Mouse (Mus musculus) CH12F3 (cell line): ENCODE results near the gene Tcea2.

Source experiments
- in situ Hi-C: fragments of 300-500 bp; cut with MboI; formaldehyde crosslinking; loops from 2 replicates; pipeline ENCODE4 v1.14.3; 2020; ENCODE audit warnings: low sequenced_read_pairs

Gene Tcea2

DNA sequence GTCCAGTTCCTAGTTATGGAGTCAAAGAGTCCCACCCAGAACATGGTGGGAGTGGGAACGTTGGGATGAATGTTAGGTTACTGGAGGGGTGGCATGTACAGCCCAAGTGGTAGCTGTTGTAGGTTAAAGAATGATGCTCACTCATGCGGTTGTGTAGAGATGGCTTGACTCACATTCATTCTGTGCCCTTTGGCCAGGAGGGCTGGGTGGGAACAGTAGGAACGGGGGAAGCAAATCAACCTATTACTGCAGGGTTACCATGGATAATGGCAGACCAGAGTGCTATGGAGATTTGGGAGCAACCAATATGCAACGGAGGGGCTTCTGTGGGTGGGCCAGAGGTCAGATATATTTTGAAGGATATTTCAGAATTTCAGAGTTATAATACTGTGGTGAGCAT, 5.2 kb upstream of the Tcea2 start:
- in situ Hi-C loops = no loop called here

DNA sequence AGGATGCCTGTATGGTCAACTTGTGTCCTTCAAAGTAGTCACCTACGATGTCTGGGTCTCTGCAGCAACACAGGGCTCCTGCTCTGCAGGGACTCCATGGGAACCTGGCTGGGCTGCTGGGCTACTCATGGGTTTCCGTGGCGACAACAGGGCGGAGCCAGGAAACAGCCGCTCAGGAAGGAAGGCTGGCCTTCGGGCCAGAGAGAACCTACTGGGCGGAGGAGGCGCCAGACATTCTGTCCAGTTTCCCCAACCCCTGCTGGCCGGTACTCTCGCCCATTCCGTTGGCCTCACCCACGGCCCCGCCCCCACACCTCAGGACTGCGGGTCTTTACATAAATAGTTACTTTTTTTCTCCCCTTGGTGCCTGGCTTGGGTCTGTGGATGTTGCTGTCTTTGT, 4.7 kb upstream of the Tcea2 start:
- in situ Hi-C loops = no loop called here

DNA sequence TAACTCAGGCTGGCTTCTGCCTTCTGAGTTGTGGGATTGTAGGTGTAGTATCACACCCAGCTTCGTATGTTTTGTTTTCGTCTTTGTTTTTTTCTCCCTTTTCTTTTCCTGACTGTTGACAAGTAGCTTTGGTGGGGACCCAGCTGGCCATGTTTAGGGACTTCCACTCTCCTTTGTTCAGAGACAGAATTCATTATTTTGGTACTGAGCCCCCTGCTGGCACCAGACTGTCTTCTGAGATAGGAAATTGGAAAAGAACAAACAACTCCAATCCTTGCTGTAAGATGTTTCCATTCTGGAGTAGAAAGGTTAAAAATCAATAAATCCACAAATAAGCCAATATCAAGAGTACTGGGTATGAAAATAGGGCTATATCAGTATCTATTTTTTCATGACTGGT, 3.7 kb upstream of the Tcea2 start:
- in situ Hi-C loops = no loop called here

DNA sequence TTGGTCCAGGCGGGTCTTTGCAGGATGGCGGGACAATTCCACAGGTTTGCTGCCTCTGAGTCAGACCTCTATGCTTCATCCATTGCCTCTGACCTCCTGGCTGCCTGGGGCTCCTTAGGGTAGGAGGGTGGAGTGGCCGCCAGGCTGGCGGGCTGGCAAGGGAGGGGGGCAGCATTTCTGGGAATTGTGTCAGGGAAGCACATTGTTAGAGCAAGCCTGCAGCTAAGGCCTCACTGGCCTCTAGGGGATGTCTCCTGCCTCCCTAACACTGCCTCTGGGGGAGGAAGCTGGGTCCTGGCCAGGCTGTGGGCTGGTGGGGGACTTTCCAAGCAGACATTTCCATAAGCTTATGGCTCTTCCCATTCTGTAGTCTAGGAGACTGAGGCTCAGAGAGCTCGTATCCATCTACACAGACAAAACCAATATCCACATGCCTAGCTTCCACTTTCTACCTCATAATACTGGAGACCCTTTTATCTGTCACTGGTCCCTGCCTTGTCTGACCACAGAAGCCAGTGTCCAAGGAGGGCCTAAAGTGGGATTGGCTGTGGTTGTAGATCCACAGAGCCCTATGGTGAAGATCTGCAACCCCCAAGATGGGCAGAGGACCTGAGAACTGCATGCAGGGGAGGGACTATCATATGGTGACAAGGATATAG, 2.9 kb upstream of the Tcea2 start:
- in situ Hi-C loops = no loop called here

DNA sequence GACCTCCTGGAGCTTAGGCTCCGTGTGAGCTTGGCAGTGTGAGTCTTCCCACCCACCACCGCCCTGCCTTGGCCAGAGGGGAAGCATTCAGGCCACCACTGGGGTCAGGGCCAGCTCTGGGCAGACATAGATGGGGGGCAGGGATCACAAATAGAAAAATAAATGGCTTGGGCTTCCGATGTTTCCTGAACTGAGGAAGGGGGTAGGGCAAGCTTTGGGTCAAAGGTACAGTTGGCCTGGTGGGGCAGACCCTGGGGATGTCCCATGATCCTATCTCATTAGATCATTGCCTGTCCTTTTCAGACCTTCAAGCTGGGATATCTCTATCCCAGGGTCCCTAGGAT, 2.4 kb upstream of the Tcea2 start:
- in situ Hi-C loops = no loop called here

DNA sequence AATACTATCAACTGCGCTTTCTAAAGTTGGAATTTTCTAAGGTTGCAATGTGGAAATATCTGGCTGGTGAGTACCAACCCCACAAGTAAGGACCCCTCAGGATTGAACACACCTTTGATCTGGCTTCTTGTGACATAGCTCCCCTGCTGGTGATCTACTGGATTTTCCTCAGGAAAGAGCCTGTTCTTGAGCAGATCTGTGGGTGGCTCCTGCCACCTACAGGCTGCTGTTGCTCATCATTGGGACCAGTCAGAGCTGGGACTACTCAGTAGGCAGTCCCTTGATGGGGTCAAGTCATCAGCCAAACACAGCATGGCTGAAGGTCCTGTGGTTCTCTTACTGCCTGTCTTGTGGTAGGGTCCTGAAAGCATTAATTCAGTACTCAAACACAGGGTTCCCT, 1.3 kb upstream of the Tcea2 start:
- in situ Hi-C loops = no loop called here

DNA sequence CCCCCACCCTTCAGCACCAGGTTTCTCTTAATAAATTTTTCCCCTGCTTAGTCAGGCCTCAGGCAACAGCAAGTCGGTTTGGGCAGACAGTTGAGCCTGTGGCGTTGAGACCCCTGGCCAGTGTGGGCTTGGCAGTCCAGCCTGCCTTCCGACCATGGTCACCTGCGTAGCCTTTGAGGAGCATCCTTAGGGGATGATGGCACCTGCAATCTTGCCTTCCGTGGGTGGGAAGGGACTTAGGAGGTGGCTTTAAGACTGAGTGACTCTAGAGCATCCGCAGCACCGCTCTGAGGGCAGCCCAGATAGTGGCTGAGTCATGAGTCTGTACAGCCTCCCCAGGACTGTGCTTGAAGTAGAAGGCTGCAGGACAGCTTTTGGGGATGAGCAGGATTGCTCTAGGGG, 607 bp downstream of the Tcea2 start:
- in situ Hi-C loops = no loop called here

DNA sequence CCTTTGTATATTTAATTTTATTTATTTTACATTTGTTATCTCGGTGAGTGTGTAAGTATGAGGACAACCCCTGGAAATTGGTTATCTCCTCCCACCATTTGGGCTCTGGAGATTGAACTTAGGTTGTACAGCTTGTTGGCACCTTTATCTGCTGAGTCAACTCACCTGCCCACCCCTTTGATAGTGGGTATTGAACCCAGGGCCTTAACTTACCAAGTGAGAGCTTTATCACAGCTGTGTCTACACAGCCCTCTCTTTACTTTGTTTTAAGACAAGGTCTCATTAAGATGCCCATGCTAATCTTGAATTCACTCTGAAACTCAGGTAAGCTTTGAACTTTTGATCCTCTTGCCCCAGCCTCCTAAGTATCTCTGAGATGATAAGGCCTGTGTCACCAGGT, 1.9 kb downstream of the Tcea2 start:
- in situ Hi-C loops = no loop called here

DNA sequence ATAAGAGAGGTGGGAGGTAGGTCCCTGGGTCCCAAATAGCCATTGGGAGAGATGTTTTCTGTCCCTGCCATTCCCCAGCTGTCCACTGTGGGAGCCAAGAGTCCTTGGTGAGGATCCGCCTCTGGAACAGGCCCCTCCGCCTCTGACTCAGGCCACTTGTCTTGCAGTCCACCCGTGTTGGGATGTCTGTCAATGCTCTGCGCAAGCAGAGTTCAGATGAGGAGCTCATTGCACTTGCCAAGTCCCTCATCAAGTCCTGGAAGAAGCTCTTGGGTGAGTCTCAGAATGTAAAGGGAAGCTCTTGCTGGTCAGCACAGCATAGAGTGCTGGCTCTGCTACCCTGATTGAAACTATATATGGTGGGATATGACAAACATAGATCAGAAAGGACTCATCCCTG, 3.3 kb downstream of the Tcea2 start:
- in situ Hi-C loops = no loop called here

DNA sequence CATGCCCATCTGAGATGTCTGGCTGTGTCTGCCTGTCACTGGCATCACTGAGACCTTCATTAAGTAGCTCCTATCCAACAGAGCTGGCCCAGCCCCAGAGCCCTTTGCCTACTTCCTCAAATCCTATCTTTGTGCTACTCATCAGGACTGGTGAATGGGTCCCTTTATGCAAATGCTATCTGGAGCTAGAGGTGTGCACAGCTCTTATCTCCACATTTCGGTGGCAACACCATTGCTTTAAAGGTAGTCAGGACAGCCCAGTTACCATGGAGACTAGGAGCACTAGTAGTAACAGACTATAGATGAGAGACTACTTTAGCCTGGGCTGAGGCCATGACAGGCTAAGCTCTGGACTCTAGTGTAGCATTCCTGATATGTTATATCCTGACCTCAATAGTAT, 4.6 kb downstream of the Tcea2 start:
- in situ Hi-C loops = no loop called here

DNA sequence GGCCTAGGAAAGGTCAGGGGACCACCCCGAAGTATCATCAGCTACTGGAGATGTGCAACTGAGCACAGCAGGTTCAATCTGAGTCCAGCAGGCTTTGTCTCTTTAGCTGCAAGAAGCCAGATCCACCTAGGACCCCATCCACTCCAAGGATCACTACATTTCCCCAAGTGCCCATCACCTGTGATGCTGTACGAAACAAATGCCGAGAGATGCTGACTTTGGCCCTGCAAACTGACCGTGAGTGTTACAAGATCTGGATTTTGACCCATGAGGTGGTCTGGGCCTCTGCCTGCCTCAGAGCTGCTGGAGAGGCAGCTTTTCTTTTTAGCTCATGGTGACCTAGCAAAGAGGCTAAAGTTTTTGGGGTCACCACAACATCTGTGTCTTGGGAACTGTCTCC, 5.6 kb downstream of the Tcea2 start:
- in situ Hi-C loops = no loop called here

DNA sequence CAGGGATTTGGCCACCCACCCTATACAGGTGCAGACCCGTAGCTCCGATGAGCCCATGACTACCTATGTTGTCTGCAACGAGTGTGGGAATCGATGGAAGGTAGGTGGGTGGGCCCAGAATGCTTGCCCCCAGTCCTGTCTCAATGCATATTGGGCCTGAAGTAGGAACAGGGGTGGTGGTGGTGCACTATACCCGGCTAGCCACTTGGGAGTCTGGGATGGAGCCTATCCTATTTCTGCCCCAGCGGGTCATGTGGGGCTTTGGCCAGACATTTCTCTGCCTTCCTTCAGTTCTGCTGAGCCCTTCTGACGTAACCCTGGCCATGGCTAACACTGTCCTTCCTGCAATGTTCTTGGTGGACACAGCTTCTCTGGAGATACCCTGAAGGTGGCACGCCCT, 7.5 kb downstream of the Tcea2 start:
- in situ Hi-C loops = no loop called here

DNA sequence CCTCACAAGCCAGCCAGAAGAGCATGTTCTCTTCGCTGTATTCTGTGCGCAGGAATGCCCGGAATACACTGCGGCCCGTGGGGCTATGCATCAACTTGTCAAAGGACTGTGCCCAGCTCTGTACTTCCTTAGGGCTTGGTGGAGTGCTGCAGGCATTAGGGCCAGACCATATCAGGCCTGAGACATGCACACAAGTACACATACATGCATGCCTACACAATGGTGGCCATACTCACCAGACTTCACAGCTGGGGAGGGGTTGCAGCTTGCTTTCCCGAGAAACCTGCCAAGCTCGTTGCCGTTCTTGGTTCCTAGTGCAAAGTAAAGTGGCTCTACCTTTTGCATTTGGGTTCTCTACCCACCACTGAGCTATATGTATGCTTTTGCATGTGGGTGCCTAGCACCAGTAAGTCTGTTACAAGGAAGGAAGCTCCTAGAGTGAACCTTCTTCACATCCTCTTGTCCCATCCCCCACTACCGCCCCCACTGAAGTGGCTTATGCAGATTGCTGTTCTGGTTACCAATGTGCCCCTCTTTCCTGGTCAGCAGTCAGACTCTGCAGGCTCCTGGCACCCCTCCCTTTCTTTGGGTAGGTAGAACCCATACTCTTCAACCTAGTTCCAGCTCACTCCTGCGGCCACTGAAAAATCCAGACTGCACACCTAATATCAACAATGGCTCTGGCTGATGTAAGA, 9.5 kb downstream of the Tcea2 start:
- in situ Hi-C loops = no loop called here

DNA sequence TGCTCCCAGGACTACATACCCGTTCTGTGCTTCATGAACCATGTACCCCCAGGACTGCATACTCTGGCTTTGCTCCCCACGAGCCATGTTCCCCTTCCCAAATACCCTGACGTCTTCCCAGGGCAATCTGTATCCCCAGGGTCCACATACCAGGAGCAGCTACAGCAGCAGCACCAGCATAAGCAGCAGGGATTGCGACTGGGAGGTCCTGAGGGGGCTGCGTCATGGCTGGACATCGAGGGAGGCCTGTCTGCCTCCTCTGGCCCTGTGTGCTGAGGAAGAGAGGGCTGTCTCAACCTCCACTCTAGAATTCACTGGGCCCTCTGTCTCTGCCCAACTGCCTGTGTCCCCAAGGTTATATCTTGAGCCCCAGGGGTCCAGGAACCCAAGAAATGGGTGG, 11.0 kb downstream of the Tcea2 start:
- in situ Hi-C loops = no loop called here

DNA sequence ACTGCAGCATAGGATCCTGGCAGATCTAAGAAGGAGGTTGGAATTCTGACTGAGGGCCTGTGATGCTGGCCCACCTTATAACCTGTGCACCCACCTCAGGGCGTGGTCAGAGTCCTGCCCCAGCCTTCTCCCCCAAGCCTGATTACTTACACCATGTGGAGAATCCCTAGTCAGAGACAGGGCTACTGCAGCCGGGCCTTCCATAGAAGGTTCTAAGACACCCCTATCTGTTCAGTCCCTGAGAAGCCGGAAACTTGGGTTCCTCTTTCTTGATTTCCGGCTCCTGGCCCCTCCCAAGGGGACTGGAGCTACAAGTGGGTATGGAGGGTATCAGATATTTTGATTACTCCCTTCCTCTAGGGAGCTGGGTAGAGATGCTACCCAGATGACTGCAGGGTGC, 11.5 kb downstream of the Tcea2 start:
- in situ Hi-C loops = no loop called here

DNA sequence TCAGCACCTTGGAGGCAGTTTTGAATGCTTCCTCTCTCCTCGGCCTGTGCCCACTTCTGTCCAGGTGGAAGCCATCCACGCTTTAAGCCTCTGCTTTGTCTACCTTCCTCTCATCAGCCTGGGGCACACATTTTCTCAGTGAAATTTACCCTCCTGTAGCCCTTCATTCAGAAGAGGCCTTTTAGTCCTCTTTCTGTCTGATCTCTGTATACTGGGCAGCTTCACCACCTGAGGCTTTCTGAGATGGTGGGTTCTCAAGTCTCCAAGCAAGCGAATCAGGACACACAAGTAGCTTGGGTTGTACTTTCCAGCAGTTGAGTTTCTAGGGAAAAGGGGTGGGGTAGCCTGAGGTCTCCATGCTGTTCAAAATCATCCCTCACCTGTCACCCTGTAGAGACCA, 12.2 kb downstream of the Tcea2 start:
- in situ Hi-C loops = no loop called here

DNA sequence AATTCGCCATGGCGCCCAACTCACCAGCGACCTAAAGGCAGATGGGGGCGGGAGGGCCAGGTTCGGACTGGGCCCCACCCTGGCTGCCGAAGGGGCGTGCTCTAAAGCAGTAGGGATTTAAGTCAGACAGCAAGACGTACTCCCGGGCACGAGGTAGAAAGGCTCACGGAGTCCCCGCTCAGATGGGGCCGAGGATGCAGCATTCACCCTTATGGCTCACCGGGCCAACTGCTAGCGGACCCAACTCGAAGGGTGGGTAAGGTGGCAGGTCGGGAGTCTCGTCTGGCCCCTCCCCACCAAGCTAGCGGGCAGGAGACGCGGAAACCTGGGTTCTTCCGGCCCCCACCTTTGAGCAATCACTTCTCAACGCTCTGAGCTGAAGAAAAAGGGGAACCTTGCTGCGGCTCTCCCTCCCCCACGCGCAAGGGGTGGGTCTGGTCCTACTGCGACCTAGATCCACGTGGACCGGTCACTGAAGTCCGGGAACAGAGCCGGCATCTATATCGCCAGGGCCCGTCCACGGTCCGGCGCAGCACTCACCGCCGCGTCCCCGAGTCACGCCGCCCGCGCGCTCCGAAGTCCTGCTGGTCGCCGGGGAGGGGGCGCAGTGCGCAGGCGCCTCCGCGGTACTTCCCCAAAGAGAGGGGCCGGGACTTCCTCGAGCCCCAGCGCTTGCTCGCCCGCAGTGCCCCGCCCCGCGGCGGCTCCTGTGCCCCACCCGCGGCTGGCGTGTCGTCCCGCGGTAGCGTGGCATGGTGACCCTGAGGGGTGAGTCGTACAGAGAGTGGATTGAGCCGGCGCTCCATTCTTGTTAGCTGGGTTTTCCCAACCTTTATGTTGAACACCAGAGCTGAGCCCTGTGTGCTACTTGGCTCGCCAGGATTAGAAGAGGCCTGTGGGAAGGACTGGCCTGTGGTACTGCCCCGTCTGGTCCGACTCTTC, 13.5 kb downstream of the Tcea2 start, which contains the start of gene Rgs19:
Gene Rgs19 (minus strand): TSS at position 639 of the 942 bp plus-strand sequence.
- in situ Hi-C loops = no loop called here

DNA sequence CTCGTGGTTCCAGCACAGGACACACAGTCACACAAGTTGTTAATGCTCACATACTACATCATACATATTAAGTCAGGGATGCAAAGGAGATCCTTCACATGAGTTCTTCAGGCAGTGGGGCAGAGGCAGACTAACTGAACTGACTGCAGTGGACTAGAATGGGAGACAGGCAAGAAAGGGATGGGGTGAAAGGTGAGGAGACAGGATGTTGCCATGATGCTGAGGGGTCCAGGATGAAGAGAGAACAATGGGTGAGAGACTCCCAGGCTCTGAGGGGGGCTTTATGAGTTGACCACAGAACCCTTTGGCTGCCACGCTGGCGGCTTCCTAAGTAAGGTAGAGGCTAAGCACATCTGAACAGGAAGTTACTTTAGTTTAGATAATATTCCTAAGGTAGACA, 14.5 kb downstream of the Tcea2 start:
- in situ Hi-C loops = no loop called here

DNA sequence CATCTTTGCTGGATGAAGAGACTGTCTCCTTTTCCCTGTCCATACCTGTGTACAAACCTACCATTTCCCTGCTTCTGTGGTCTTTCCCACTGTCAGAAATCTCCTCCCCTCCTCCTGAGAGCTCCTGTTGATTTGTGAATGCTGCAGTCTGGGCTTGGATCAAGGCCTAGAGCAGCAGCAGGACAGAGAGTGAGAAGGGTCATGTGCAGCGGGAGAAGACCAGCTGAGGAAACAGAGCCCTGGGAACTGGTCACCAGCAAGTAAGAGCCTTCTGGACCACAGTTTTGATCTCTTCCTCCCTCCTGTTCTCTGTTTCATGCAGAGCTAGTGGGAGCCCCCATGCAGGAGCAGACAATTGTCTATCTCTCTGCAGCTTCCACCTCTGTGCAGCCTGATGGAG, 15.7 kb downstream of the Tcea2 start:
- in situ Hi-C loops = no loop called here

DNA sequence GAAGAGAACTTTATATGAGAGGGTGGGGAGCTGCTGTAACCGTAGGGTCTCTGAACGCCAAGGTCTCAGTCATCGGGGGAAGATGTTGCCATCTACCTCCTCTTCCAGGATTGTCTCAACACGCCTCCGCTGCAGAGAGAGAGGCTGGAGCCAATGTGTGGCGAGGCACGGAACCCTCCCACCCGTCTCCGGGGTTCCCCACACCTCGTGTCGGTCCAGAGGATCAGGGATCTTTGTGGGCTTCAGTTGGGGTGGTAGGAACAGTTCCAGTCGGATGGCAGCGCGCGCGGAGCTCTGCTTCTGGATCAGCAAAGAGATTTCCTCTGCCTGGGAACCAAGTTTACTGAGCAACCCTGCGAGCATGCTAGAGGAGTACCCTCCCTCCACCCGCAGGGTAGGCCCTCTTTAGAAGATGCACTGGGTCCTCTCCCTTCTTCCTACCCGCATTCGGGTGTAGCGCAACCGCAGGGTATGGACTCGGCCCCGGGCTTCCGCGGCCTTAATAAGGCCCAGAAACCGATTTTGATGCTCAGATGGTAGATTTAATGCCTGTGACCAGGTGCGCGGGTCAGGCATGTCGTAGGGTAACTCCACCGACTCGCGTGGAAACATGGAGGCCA, 16.8 kb downstream of the Tcea2 start:
- in situ Hi-C loops = no loop called here

DNA sequence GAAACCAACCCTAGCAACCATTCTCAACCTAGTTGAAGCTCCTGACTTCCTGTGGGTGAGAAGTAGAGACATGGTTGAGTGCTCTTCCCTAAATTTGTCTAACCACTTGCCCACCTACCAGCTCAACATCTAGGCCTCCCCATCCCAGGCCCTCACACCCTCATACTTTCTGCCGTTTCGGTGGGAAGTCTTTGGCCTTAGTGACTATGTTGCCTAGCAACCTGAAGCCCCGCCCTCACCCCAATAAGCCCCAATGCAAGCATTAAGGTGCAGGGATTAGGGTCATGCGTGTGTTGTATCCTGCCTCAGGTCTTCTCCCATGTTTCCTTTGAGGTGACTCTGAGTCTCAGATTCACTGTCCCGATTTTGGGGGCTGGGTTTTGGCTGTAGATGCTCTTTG, 18.1 kb downstream of the Tcea2 start, which contains the start of gene Lkaaear1:
Gene Lkaaear1 (minus strand): TSS at position 202 of the 400 bp plus-strand sequence.
- in situ Hi-C loops = no loop called here
